Mouse (Mus musculus) stomach, embryonic 16.5 days (tissue): ENCODE results near the gene Prrt4. TPM values are rescaled to one million over a fixed set of nuclear protein-coding genes. Genes with fewer than 3 reads are reported as not detected.
A peak's percentile ranks its signal among the peaks of the same experiment; 100 is the strongest.

Source experiments
- ATAC-seq: fragments of 200-750 bp; cut with Nextera tagmentation; 2 replicates; pipeline ENCODE4 v1.8.0; 2017; ENCODE audit warnings: moderate number of reproducible peaks, moderate TSS enrichment; ENCODE audit not compliant: insufficient read depth, low FRiP score
- H3K27ac ChIP-seq: fragments of 300-500 bp; sonication (generic); 2 replicates; pipeline ENCODE4 v1.5.1; 2014; ENCODE audit warnings: low read length
- H3K27me3 ChIP-seq: fragments of 300-500 bp; sonication (generic); 2 replicates; pipeline ENCODE4 v1.6.1; 2014; ENCODE audit warnings: low read length, control low read depth, mixed read lengths; ENCODE audit not compliant: control insufficient read depth, insufficient read depth
- H3K36me3 ChIP-seq: fragments of 300-500 bp; sonication (generic); 2 replicates; pipeline ENCODE4 v1.6.1; 2014; ENCODE audit warnings: low read length; ENCODE audit not compliant: control insufficient read depth, insufficient read depth
- H3K4me1 ChIP-seq: fragments of 300-500 bp; sonication (generic); 2 replicates; pipeline ENCODE4 v1.6.1; 2014; ENCODE audit warnings: low read length, control low read depth, mixed read lengths; ENCODE audit not compliant: control insufficient read depth, insufficient read depth
- H3K4me2 ChIP-seq: fragments of 300-500 bp; sonication (generic); 2 replicates; pipeline ENCODE4 v1.6.1; 2014; ENCODE audit warnings: low read depth, low read length, mixed read lengths
- H3K4me3 ChIP-seq: fragments of 300-500 bp; sonication (generic); replicated peaks from 2 replicates; pipeline ENCODE4 v1.5.1; 2014; ENCODE audit warnings: mild to moderate bottlenecking, low read length
- H3K9ac ChIP-seq: fragments of 300-500 bp; sonication (generic); 2 replicates; pipeline ENCODE4 v1.6.1; 2014; ENCODE audit warnings: low read length
- H3K9me3 ChIP-seq: fragments of 300-500 bp; sonication (generic); replicated peaks from 2 replicates; pipeline ENCODE4 v1.6.1; 2016; ENCODE audit warnings: low read length, control low read depth; ENCODE audit not compliant: control insufficient read depth
- WGBS: fragments of 180-500 bp; shearing (Covaris S2); extraction: QIAGEN DNeasy Blood & Tissue Kit; methylation state at CpG from one replicate; pipeline ENCODE4 v1.1.7; 2014; 5-methylcytosine and 5-hydroxymethylcytosine counted together
- polyA plus RNA-seq: library from polyadenylated mRNA; unstranded; fragments of >200 nt; fragmentation: Nextera tagmentation; extraction: Ambion mirVana; gene quantifications from 2 replicates; pipeline ENCODE4 v1.2.1, GENCODE M21; 2015

Prrt4 gene
- polyA plus RNA-seq, 1 experiment from 2014 or later, result 0.31 TPM

DNA sequence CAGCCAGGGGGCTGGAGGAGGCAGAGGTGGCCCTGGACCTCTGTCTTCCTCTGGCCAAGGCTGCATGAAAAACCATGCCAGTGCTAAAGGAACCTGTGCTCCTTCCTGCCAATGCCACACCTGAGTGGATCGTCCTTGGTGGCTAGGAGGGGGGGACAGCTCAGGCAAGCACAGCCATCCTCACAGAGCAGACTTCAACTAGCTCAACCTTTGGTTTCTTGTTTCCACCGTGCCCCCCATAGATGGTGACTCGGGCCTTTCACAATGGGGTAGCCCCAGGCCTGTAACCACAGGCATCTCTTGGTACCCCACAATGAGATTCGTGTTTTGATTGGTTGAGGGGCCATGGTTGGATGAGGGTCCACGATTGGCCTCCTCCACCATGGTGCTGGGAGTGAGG lies 22.0 kb upstream of the Prrt4 start:
- H3K27me3 ChIP-seq, result no peaks in the 10 kb centered on the region
- H3K9me3 ChIP-seq, result no peaks in the 10 kb centered on the region
- WGBS, result 91% methylated on average over 5 of the region's 5 CpGs
- H3K36me3 ChIP-seq, result peaks cover 5% of the 10 kb centered on the region; the same call in 1 of the 2 replicates
- H3K27ac ChIP-seq, result no peak overlapping the region
- H3K9ac ChIP-seq, result no peak overlapping the region
- H3K4me1 ChIP-seq, result no peaks in the 10 kb centered on the region; the same call in 1 of the 2 replicates
- no peak for ATAC-seq
- no peak overlapping the region for H3K4me3 ChIP-seq
- no peak overlapping the region for H3K4me2 ChIP-seq

DNA sequence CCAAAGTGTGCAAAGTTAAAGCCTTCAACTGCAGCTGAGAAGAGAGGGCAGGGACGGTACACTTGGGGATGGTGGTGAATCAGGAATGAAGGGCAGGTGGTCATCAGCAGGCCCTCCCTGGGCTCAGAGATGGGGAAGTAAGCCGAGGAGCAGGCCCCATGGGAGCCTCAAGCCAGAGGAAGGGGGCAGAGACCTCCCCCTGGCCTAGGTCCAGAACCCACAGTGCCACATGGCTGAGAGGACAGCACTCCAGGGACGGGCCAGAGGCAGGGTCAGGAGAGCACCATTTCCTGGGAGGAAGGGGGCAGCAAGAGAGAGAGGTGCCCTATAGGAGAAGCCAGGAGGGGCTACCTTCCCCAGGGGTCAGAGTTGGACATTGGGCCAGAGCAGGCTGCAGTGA lies 21.1 kb upstream of the Prrt4 start:
- no peak for ATAC-seq
- 0 out of 2 replicates have a peak, but pooled peaks cover 3% of the 10 kb centered on the region for H3K27me3 ChIP-seq
- H3K9ac ChIP-seq, result no peak overlapping the region
- 74% methylated on average over 3 of the region's 3 CpGs for WGBS
- H3K27ac ChIP-seq, result no peak overlapping the region
- H3K36me3 ChIP-seq, result no peaks in the 10 kb centered on the region
- no peak overlapping the region for H3K4me2 ChIP-seq
- no peaks in the 10 kb centered on the region; the same call in 1 of the 2 replicates for H3K4me1 ChIP-seq
- H3K4me3 ChIP-seq, result no peak overlapping the region
- no peaks in the 10 kb centered on the region for H3K9me3 ChIP-seq

DNA sequence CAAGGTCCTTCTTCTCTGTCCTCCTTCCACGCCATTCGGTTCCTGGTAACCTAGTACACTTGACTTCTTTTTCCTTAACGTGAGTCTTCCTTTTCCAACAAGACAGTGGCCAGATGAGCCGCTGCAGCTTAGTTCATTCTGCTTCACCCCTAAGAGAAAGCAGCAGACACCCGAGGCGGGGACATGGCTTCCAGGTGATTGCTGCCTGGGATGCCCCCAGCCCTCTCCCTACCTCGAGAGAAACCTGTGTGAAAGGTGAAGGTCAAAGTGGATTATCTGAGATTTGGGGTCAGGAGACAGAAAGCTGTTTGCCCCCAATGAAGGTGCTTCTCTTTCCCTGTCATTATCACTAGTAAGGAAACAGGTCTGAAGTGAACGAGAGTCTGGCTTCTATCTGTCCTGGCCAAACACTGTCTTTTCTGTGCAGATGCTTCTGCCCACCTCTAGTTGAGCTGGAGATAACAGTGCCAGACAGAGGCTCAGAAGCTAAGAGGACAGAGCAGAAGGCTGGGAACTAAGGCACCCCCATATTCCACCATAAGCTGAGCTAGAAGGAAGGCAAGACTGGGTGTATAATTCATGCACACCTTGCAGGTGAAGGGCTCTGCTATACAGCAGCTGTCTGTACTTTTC lies 20.0 kb upstream of the Prrt4 start:
- H3K27me3 ChIP-seq, result 0 out of 2 replicates have a peak, but pooled peaks cover 3% of the 10 kb centered on the region
- no peaks in the 10 kb centered on the region for H3K36me3 ChIP-seq
- no peaks in the 10 kb centered on the region for H3K4me1 ChIP-seq
- H3K27ac ChIP-seq, result no peak overlapping the region
- H3K9me3 ChIP-seq, result no peaks in the 10 kb centered on the region
- peak overlapping the region; percentile 53 for H3K4me2 ChIP-seq
- H3K9ac ChIP-seq, result no peak overlapping the region
- ATAC-seq, result no peak
- H3K4me3 ChIP-seq, result peak overlapping the region; percentile 38
- 34% methylated on average over 8 of the region's 8 CpGs for WGBS

DNA sequence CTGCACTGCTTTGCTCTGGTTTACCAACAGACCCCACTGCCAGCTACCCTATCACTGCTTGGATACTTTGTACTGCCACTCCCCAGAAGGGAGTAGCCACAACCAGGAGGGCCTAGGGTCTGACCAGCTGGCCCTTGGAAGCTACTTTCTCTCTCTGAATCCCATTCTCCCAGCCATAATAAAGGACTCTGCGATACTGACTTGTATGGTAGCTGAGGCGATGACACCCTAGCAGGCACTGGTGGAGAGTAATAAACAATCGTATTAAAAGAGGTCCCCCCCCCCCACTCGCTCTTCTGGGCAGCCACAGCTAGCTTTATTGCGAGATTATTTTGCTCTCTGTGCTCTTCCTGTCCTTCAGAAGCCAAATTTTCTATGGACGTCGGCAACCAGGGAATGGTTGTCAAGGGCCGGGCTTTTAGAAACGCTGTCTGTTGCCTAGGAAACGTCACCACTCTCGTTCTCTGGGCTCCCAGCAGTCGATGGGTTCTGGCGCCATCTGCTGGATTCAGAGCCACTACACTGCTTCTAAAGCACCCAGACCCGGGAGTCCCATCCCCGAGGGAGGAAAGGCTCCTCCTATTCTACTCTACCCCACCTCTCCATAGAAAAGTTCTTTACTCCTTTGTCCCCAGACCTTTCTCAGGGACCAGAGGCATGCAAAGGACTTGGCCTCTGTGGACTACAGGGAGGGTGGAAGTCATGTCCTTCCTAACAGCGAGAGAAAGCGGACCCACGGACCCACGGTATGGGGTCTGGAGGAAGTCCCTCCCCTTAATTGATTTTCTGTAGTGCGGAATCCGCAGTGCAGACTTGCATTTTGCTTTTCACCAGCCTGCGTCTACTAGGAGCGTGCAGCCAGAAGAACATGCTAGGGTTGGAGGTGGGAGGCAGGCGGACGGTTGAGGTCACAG lies 19.2 kb upstream of the Prrt4 start:
- H3K9ac ChIP-seq, result peak overlapping the region; percentile 24; the same call in 1 of the 2 replicates

DNA sequence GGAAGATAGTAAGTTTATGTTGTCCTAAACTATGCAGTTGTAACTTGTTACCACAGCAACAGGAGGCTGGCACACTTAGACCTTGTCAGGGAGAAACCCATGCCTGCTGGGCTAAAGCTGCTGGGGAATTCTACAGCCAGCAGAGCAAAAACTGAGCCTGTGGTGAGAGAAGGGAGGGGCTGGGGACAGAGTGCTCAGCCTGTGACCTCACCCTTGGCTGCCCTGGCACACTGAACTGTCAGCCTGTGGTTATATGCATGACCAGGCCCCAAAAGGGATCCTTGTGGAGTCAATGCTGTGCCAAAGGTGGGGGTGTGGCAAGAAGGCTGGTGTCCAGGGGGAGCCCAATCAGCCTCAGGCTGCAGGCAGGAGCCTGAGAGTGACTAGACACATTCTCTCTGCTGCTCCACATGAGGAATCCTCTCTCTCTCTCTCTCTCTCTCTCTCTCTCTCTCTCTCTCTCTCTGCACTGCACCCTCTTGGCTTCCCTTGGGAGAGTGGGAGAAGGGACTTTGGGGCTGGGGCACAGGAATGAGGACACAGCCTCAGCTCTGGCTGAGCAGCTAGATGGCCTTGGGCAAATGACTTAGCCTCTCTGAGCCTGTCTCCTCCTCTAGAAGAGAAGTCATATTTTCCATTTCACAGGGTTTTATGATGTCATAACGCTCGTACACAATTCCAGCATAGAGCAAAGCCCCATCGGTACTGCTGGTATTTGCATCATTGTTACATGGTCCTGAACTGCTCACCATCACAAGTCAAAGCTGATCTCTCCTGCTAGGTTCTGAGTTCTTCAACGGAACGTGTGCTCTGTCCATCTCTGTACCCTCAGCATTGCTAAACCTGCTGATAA lies 16.7 kb upstream of the Prrt4 start:
- ATAC-seq, result no peak
- Histone ChIP-seq H3K4me2 (no peak overlapping the region), H3K27me3 (0 out of 2 replicates have a peak, but pooled peaks cover 3% of the 10 kb centered on the region), H3K9ac (no peak overlapping the region), H3K36me3 (no peaks in the 10 kb centered on the region), H3K4me1 (no peaks in the 10 kb centered on the region), H3K9me3 (no peaks in the 10 kb centered on the region), H3K27ac (no peak overlapping the region), H3K4me3 (no peak overlapping the region)
- WGBS, result 79% methylated on average over 5 of the region's 5 CpGs

More for the DNA sequence above, 19.2 kb upstream of the Prrt4 start:
- no peaks in the 10 kb centered on the region for H3K4me1 ChIP-seq
- ATAC-seq, result peak; percentile 76; the same call in 1 of the 2 replicates
- WGBS, result 13% methylated on average over 25 of the region's 25 CpGs
- H3K27ac ChIP-seq, result no peak overlapping the region
- no peaks in the 10 kb centered on the region for H3K36me3 ChIP-seq
- H3K4me2 ChIP-seq, result peak overlapping the region; percentile 53
- H3K4me3 ChIP-seq, result peak overlapping the region; percentile 38
- 0 out of 2 replicates have a peak, but pooled peaks cover 3% of the 10 kb centered on the region for H3K27me3 ChIP-seq
- no peaks in the 10 kb centered on the region for H3K9me3 ChIP-seq

DNA sequence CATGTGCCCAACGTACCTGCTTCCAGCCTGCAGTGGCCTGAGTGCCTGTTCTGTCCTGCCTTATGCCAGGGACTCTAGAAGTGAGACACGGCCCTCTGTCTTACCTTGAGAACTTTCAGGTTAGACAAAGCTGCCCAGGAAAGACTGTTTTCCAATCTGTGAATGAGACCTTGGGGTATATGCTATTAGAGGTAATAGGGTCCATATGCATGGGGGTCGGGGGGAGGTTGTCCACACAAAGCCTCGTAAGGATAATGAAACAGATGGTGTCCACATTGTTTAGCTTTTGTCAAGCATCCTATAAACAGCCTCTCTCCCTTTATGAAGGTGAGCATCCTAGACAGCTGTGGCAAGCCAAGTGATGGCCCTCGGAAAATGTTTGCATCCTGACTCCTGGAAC lies 15.8 kb upstream of the Prrt4 start:
- H3K27me3 ChIP-seq, result 0 out of 2 replicates have a peak, but pooled peaks cover 3% of the 10 kb centered on the region
- no peak overlapping the region for H3K27ac ChIP-seq
- H3K9me3 ChIP-seq, result no peaks in the 10 kb centered on the region
- ATAC-seq, result no peak
- H3K9ac ChIP-seq, result no peak overlapping the region
- no peaks in the 10 kb centered on the region for H3K36me3 ChIP-seq
- no peak overlapping the region for H3K4me2 ChIP-seq
- H3K4me3 ChIP-seq, result no peak overlapping the region
- 71% methylated on average over 5 of the region's 5 CpGs for WGBS
- no peaks in the 10 kb centered on the region for H3K4me1 ChIP-seq

DNA sequence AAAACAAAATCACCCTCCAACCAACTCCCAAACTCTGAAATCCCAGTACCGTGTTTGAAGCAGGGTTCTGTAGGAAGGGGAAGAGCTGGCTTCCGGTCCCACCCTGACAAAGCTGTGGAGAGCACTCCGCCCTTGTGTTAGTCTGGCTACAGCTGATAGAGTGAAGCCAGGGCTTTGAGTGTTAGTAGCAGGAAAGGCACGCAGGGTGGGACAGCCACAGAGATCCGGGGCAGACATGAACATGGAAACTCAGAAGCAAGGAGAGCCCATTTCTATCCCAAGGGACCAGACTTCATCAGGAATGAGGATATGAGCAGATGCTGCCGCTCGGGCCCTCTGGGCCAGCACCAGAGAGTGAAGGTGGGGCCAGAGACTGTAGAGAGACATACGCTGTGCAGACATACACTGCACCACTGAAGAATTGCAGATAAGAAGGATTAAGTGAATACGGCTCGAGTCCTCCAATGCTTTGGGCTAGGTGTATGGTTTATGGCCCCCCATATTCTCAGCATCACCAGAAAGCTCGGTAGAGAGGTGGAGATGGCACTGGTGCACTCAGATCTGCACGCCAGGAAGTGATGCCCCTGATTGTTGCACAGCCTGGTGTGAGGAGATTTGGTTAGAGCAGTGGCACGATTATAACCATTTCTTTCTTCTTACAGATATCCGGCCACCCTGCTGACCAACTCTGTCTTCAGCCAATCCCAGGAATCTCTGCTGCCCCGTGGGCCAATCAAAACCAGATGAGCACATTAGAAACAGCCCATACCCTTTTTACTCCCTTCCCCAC lies 14.8 kb upstream of the Prrt4 start:
- Histone ChIP-seq H3K9me3 (no peaks in the 10 kb centered on the region), H3K27me3 (0 out of 2 replicates have a peak, but pooled peaks cover 3% of the 10 kb centered on the region), H3K36me3 (no peaks in the 10 kb centered on the region), H3K27ac (no peak overlapping the region), H3K4me1 (no peaks in the 10 kb centered on the region), H3K9ac (no peak overlapping the region), H3K4me2 (no peak overlapping the region), H3K4me3 (no peak overlapping the region)
- no peak for ATAC-seq
- 58% methylated on average over 15 of the region's 15 CpGs for WGBS

DNA sequence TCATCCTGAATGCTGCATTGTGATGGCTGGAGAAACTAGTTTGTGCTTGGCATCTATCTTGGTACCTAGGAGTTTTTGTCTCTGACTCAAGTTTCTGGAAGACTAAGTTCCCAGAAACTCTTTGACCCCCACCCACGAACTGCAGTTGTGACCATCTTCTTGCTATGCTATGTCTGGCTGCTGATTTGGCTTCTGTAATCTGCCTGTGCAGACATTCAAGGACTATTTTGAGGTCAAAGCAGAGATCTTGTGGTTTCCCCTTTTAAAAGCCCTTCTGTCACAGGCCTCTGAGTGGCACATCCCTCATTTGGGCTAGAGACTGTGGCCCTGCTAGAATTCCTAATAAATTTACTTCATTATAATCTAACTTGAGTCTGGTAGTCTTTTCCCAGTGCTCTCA lies 8.6 kb upstream of the Prrt4 start:
- no peak overlapping the region for H3K27ac ChIP-seq
- no peaks in the 10 kb centered on the region for H3K4me1 ChIP-seq
- H3K27me3 ChIP-seq, result no peaks in the 10 kb centered on the region
- 58% methylated on average over 1 of the region's 1 CpGs for WGBS
- no peak overlapping the region for H3K4me2 ChIP-seq
- ATAC-seq, result no peak
- no peaks in the 10 kb centered on the region for H3K9me3 ChIP-seq
- no peak overlapping the region for H3K4me3 ChIP-seq
- H3K36me3 ChIP-seq, result no peaks in the 10 kb centered on the region
- H3K9ac ChIP-seq, result no peak overlapping the region
